Mouse (Mus musculus) liver, embryonic 12.5 days (tissue): Measurements from ENCODE around the gene Astl. TPM values are rescaled to one million over a fixed set of nuclear protein-coding genes. Genes with fewer than 3 reads are reported as not detected.

Experiments used
- ATAC-seq: fragments of 200-750 bp; cut with Nextera tagmentation; 2 replicates; pipeline ENCODE4 v1.8.0; 2017; ENCODE audit warnings: moderate number of reproducible peaks, mild to moderate bottlenecking, moderate library complexity
- H3K27ac ChIP-seq: fragments of 300-500 bp; sonication (generic); 2 replicates; pipeline ENCODE4 v1.5.1; 2016; ENCODE audit warnings: mild to moderate bottlenecking
- H3K27me3 ChIP-seq: fragments of 300-500 bp; sonication (generic); replicated peaks from 2 replicates; pipeline ENCODE4 v1.6.1; 2016; ENCODE audit warnings: mild to moderate bottlenecking, moderate library complexity
- H3K36me3 ChIP-seq: fragments of 300-500 bp; sonication (generic); 2 replicates; pipeline ENCODE4 v1.6.1; 2016; ENCODE audit warnings: mild to moderate bottlenecking, moderate library complexity
- H3K4me1 ChIP-seq: fragments of 300-500 bp; sonication (generic); 2 replicates; pipeline ENCODE4 v1.6.1; 2016
- H3K4me2 ChIP-seq: fragments of 300-500 bp; sonication (generic); 2 replicates; pipeline ENCODE4 v1.6.1; 2016; ENCODE audit warnings: mild to moderate bottlenecking, moderate library complexity
- H3K4me3 ChIP-seq: fragments of 300-500 bp; sonication (generic); 2 replicates; pipeline ENCODE4 v1.5.1; 2016; ENCODE audit warnings: mild to moderate bottlenecking, moderate library complexity
- H3K9ac ChIP-seq: fragments of 300-500 bp; sonication (generic); 2 replicates; pipeline ENCODE4 v1.6.1; 2016; ENCODE audit warnings: mild to moderate bottlenecking, moderate library complexity
- H3K9me3 ChIP-seq: fragments of 300-500 bp; sonication (generic); replicated peaks from 2 replicates; pipeline ENCODE4 v1.6.1; 2016; ENCODE audit warnings: mild to moderate bottlenecking, moderate library complexity
- WGBS: fragments of 180-500 bp; shearing (Covaris S2); methylation state at CpG from one replicate; pipeline ENCODE4 v1.1.7; 2016; ENCODE audit not compliant: insufficient replicate concordance; 5-methylcytosine and 5-hydroxymethylcytosine counted together
- polyA plus RNA-seq: library from polyadenylated mRNA; unstranded; fragments of >200 nt; fragmentation: Nextera tagmentation; extraction: Ambion mirVana; gene quantifications from 2 replicates; pipeline ENCODE4 v1.2.1, GENCODE M21; 2016

Astl gene
- polyA plus RNA-seq, 1 experiment from 2014 or later, result not detected

- H3K4me1 ChIP-seq, result peaks cover 16% of the 10 kb centered on the region
- H3K4me3 ChIP-seq, result no peak overlapping the region
- H3K27ac ChIP-seq, result no peak overlapping the region
- H3K36me3 ChIP-seq, result no peaks in the 10 kb centered on the region
- no peak for ATAC-seq
- H3K27me3 ChIP-seq, result no peaks in the 10 kb centered on the region
- no peak overlapping the region for H3K9ac ChIP-seq
- H3K9me3 ChIP-seq, result no peaks in the 10 kb centered on the region
- H3K4me2 ChIP-seq, result no peak overlapping the region
- 77% methylated on average over 7 of the region's 7 CpGs for WGBS
Measured at GRCm38 (mm10) chr2:127310685-127311084, 27.8 kb upstream of the Astl start.

GRCm38 (mm10) chr2:127311193-127311592 lies 27.2 kb upstream of the Astl start:
- 60% methylated on average over 1 of the region's 1 CpGs for WGBS
- H3K27ac ChIP-seq, result no peak overlapping the region

GRCm38 (mm10) chr2:127312801-127313200 lies 25.6 kb upstream of the Astl start:
- no peaks in the 10 kb centered on the region for H3K9me3 ChIP-seq
- no peak overlapping the region for H3K4me2 ChIP-seq

More at GRCm38 (mm10) chr2:127311193-127311592, 27.2 kb upstream of the Astl start:
- H3K4me1 ChIP-seq, result peaks cover 16% of the 10 kb centered on the region
- H3K4me2 ChIP-seq, result no peak overlapping the region
- H3K27me3 ChIP-seq, result no peaks in the 10 kb centered on the region
- no peaks in the 10 kb centered on the region for H3K9me3 ChIP-seq
- no peak overlapping the region for H3K4me3 ChIP-seq
- no peaks in the 10 kb centered on the region for H3K36me3 ChIP-seq
- no peak overlapping the region for H3K9ac ChIP-seq
- ATAC-seq, result no peak

GRCm38 (mm10) chr2:127313878-127314277 lies 24.6 kb upstream of the Astl start:
- 48% methylated on average over 4 of the region's 4 CpGs for WGBS
- Histone ChIP-seq H3K4me3 (no peak overlapping the region), H3K4me1 (peaks cover 10% of the 10 kb centered on the region), H3K4me2 (no peak overlapping the region), H3K9ac (no peak overlapping the region), H3K9me3 (no peaks in the 10 kb centered on the region), H3K36me3 (no peaks in the 10 kb centered on the region), H3K27ac (no peak overlapping the region), H3K27me3 (no peaks in the 10 kb centered on the region)
- ATAC-seq, result no peak; the same call in 1 of the 2 replicates

More at GRCm38 (mm10) chr2:127312801-127313200, 25.6 kb upstream of the Astl start:
- no peak overlapping the region for H3K9ac ChIP-seq
- no peak overlapping the region for H3K4me3 ChIP-seq
- no peaks in the 10 kb centered on the region for H3K27me3 ChIP-seq
- H3K27ac ChIP-seq, result no peak overlapping the region
- ATAC-seq, result no peak
- 83% methylated on average over 4 of the region's 4 CpGs for WGBS
- no peaks in the 10 kb centered on the region for H3K36me3 ChIP-seq
- H3K4me1 ChIP-seq, result peaks cover 10% of the 10 kb centered on the region

- H3K4me1 ChIP-seq, result peaks cover 10% of the 10 kb centered on the region
- no peak overlapping the region for H3K4me2 ChIP-seq
- WGBS, result 29% methylated on average over 6 of the region's 6 CpGs
- no peaks in the 10 kb centered on the region for H3K36me3 ChIP-seq
- H3K4me3 ChIP-seq, result no peak overlapping the region
- no peaks in the 10 kb centered on the region for H3K9me3 ChIP-seq
- no peak overlapping the region for H3K9ac ChIP-seq
- H3K27ac ChIP-seq, result peak overlapping the region; percentile 40; the same call in 1 of the 2 replicates
- H3K27me3 ChIP-seq, result no peaks in the 10 kb centered on the region
- peak; percentile 57; the same call in 1 of the 2 replicates for ATAC-seq
Measured at GRCm38 (mm10) chr2:127314467-127315154, 23.8 kb upstream of the Astl start.

GRCm38 (mm10) chr2:127315155-127315470 lies 23.3 kb upstream of the Astl start:
- ATAC-seq, result no peak

GRCm38 (mm10) chr2:127316431-127316830 lies 22.0 kb upstream of the Astl start:
- no peak for ATAC-seq
- Histone ChIP-seq H3K4me1 (peaks cover 10% of the 10 kb centered on the region), H3K4me2 (no peak overlapping the region), H3K27ac (no peak overlapping the region), H3K9me3 (no peaks in the 10 kb centered on the region), H3K36me3 (no peaks in the 10 kb centered on the region), H3K27me3 (no peaks in the 10 kb centered on the region), H3K4me3 (no peak overlapping the region), H3K9ac (no peak overlapping the region)
- WGBS, result 62% methylated on average over 5 of the region's 5 CpGs

More at GRCm38 (mm10) chr2:127315155-127315470, 23.3 kb upstream of the Astl start:
- Histone ChIP-seq H3K27me3 (no peaks in the 10 kb centered on the region), H3K27ac (no peak overlapping the region), H3K4me2 (no peak overlapping the region), H3K4me1 (peaks cover 10% of the 10 kb centered on the region), H3K9me3 (no peaks in the 10 kb centered on the region), H3K36me3 (no peaks in the 10 kb centered on the region), H3K9ac (no peak overlapping the region), H3K4me3 (no peak overlapping the region)
- WGBS, result 83% methylated on average over 1 of the region's 1 CpGs

GRCm38 (mm10) chr2:127318136-127318535 lies 20.3 kb upstream of the Astl start:
- H3K36me3 ChIP-seq, result no peaks in the 10 kb centered on the region
- no peak overlapping the region for H3K4me3 ChIP-seq
- H3K4me2 ChIP-seq, result no peak overlapping the region
- no peaks in the 10 kb centered on the region for H3K9me3 ChIP-seq
- ATAC-seq, result no peak
- 63% methylated on average over 4 of the region's 4 CpGs for WGBS
- H3K4me1 ChIP-seq, result peaks cover 11% of the 10 kb centered on the region
- no peak overlapping the region for H3K9ac ChIP-seq
- H3K27me3 ChIP-seq, result no peaks in the 10 kb centered on the region
- no peak overlapping the region for H3K27ac ChIP-seq

- 32% methylated on average over 4 of the region's 4 CpGs for WGBS
- no peak for ATAC-seq
- Histone ChIP-seq H3K9me3 (no peaks in the 10 kb centered on the region), H3K4me2 (no peak overlapping the region), H3K4me1 (peaks cover 17% of the 10 kb centered on the region), H3K9ac (no peak overlapping the region), H3K4me3 (no peak overlapping the region), H3K36me3 (no peaks in the 10 kb centered on the region), H3K27me3 (no peaks in the 10 kb centered on the region), H3K27ac (no peak overlapping the region)
Measured at GRCm38 (mm10) chr2:127319071-127319470, 19.4 kb upstream of the Astl start.

GRCm38 (mm10) chr2:127322671-127323285 lies 15.7 kb upstream of the Astl start:
- Histone ChIP-seq H3K4me1 (peaks cover 15% of the 10 kb centered on the region), H3K4me2 (no peak overlapping the region), H3K27me3 (no peaks in the 10 kb centered on the region), H3K4me3 (no peak overlapping the region), H3K36me3 (no peaks in the 10 kb centered on the region), H3K9ac (no peak overlapping the region), H3K27ac (no peak overlapping the region), H3K9me3 (no peaks in the 10 kb centered on the region)
- ATAC-seq, result no peak
- 54% methylated on average over 6 of the region's 6 CpGs for WGBS

- Histone ChIP-seq H3K4me3 (no peak overlapping the region), H3K27ac (no peak overlapping the region), H3K9ac (no peak overlapping the region), H3K4me1 (peaks cover 22% of the 10 kb centered on the region), H3K36me3 (no peaks in the 10 kb centered on the region), H3K9me3 (no peaks in the 10 kb centered on the region), H3K4me2 (no peak overlapping the region), H3K27me3 (no peaks in the 10 kb centered on the region)
- no peak for ATAC-seq
- 64% methylated on average over 1 of the region's 1 CpGs for WGBS
Measured at GRCm38 (mm10) chr2:127323667-127324066, 14.8 kb upstream of the Astl start.

- Histone ChIP-seq H3K36me3 (no peaks in the 10 kb centered on the region), H3K27ac (no peak overlapping the region), H3K4me3 (no peak overlapping the region), H3K9ac (no peak overlapping the region), H3K4me2 (no peak overlapping the region), H3K4me1 (peaks cover 30% of the 10 kb centered on the region), H3K27me3 (no peaks in the 10 kb centered on the region), H3K9me3 (no peaks in the 10 kb centered on the region)
- no peak for ATAC-seq
- WGBS, result 31% methylated on average over 7 of the region's 7 CpGs
Measured at GRCm38 (mm10) chr2:127324456-127324855, 14.0 kb upstream of the Astl start.
